Mouse (Mus musculus) MN1 (cell line): ENCODE results near the gene Fbxw17.
"Not testable (repeated sequence)": the region's sequence is repeated elsewhere in the genome, so short reads cannot be mapped to it uniquely, and the experiment has no call there.

ENCODE experiments used
- DNase-seq: peaks from one replicate; pipeline ENCODE4 v3.0.0-alpha.2; 2016; ENCODE audit warnings: low spot score

Fbxw17 gene

DNA sequence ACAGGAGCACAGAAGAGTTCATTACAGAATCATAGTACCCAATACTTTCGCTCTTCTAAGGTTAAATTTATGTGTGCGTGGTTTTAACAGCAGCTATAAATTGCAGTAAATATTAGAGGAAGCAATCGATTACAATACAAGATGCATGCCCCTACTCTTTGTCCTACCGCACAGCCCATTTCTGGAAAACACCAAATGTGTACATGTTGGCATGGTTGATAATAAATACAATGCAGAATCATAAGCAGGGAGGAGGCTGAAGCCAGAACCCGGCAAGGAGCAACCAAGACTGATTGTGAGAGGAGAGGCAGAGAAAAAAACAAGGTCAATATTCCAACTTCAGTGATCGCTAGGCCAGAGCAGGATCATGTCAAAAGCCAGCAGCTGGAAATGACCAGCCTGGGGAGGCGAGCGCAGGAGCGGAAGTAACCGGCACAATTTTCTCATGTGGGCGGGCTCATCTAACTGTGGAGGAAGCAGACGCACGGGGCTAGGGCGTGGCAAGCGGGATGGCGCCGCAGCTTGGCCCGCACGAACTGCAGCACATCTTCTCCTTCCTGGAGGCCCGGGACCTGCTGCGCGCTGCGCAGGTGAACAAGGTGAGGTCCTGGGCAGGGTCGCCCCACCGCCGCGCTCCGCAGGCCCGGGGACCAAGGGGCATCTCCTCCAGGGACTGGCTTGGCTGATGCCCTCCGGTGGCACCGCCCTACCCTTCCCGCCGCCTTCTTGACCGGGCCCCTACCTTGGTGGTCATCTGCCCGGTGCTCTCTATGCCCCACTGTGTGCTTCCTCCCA lies at the start of gene Fbxw17:
Fbxw17 (plus strand) TSS at position 476 of the 795 bp plus-strand sequence.
- DNase-seq = peak; percentile 81

GRCm38 (mm10) chr13:50372934-50373705 lies 44.5 kb upstream of the Fbxw17 start:
- DNase-seq = not testable (repeated sequence)

- DNase-seq = not testable (repeated sequence)
Observed at GRCm38 (mm10) chr13:50389146-50389545, 28.5 kb upstream of the Fbxw17 start.

- DNase-seq = no peak
Observed at GRCm38 (mm10) chr13:50418421-50418820, 757 bp downstream of the Fbxw17 start.

GRCm38 (mm10) chr13:50423625-50424209 lies 6.1 kb downstream of the Fbxw17 start:
- no peak for DNase-seq

GRCm38 (mm10) chr13:50424517-50424916 lies 6.9 kb downstream of the Fbxw17 start:
- DNase-seq = no peak

DNA sequence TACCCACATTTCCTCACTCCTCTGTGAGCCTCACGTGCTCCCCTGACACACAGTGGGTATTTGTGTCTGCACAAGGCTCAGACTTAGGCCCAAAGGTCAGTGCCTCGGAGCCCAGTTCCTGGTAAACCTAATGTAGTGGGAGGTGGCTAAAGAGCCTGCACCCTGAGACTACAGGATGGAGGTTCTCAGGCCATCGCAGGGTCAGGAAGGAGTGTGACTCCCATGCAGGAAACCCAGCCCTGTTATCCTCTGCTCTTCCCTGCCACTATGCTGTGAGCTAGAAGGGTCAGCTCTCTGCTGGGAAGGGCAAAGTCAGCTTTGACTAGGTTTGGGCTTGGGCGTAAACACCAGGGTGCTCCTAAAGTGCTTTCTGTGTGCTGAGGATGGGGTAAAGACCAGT lies 9.0 kb downstream of the Fbxw17 start:
- DNase-seq = no peak

DNA sequence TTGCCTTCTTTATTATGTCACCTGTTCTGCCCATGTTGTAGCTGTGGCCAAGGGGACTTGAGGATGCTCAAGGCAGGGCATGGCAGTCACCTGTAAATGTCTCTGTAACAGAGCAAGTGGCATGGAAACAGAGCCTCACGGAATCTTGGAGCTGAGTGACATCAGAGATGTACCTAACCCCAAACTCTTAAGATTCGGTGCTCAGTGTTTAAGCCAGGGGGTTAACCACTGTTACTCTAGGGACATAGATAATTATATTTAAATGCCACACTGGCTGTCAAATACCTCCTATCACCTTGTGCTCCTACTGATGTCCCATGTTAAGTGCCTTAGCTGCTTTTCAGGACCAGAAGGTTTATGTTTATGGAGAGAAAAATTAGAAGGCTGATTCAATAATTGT lies 26.1 kb downstream of the Fbxw17 start, which contains the start of gene Gm47429:
Gm47429 (minus strand) TSS at position 101 of the 400 bp plus-strand sequence.
- no peak for DNase-seq

- DNase-seq = no peak
Observed at GRCm38 (mm10) chr13:50445261-50445660, 27.6 kb downstream of the Fbxw17 start.

DNA sequence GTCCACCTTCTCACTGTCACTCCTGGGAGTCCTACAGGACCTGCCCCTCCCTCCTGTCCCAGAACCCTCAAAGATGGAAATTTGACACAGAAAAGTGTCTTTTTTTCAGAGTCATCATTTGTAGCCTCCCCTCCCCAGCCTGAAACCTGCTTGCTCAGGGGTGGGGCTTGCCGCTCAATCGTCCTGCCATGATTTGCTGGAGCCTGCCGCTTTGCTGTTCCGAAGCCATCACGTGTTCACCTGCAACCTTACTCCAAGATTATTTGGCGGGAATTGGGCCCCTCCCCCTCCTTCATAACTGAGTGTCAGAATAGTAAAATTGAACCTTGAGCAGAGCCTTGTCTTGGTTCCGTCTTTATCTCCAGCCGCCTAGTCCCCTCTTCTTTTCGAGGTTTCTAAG lies 34.6 kb downstream of the Fbxw17 start:
- not testable (repeated sequence) for DNase-seq

- no peak for DNase-seq
Observed at GRCm38 (mm10) chr13:50453426-50453825, 35.8 kb downstream of the Fbxw17 start.

DNA sequence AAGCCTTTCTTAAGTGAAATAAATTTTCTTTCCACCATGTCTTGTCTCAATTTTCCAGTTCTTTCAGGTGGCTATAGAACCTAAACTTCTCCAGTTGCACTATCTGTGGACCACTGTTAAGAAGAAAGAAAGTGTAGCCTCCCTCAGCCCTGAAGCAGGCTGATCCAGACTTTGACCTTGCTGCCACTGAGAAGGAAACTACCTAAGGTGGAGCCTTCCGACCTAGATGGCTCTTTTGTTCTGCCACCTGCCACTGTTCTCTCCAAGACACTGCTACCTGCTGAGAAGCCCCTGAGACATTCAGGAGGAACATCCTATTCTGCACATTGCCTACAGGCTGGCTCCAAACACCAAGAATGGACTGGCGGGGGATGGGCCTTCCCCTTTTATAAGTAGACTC lies 42.8 kb downstream of the Fbxw17 start:
- DNase-seq = not testable (repeated sequence)

DNA sequence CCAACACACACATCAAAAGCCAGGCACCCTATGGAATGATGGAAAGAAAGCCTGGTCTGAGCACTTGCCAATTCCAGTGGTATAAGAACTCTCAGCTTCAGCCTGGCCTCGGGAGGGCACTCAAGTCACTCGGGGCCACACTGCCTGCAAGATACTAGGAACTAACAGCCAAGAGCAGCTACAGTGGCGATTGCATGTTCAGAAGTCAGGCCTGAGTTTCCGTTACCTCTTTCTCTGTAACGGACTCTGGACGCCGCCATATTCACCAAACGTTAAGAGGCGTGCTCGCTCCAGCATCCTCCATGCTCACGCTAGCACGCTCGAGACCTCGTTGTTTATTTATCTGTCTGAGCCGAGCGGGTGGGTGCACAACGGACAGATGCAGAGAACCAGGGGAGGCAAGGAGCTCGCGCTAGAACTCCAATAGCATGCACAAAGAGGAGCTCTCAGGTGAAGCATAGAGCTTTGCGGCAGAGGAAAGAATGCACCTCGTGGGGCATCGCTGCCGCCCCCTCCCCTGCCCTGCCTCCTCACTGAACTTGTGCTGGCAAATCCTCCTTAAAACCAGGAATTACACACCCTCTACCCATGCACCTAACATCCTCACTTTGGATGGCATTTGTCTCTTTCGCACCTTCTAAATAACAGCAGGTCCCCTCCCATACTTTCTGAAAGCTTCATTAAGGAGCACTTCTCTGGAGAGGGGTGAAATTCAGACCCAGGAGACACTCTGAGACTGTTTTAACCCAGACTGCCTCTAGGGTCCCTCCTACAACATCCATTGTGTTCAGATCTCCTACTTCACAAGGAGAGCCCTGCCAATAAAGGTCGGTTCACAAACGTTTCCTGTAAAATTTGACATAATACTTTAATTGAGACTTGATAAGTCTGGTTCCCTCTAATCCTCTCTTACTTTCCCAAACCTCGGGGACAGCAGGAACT lies 47.2 kb downstream of the Fbxw17 start:
- DNase-seq = no peak

DNA sequence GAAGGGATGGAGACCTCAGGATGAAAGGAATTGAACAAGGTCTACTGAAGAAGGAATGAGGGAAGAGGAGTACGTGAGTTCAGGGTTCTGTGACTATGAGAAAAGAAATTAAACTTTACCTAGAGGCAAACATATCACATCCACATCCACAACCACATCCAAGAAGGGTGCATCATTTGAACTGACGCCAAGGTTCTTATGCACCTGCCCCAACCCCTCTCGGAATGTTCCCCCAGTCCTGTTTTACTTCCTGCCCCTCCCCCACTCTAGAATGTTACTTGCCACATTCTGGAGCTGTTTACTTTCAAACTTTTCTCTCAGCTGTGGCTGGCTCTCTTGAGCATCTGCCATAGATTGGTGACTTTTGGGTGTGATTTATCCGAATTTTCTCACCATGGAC lies 49.3 kb downstream of the Fbxw17 start, which contains the start of gene Nutm2:
Nutm2 (plus strand) TSS at position 301 of the 400 bp plus-strand sequence.
- DNase-seq = no peak
